7 mouse cellular contexts compared by ENCODE assay signal in genomic region chr12:79715506-79716345, GRCm38 (mm10).
A peak's percentile ranks its signal among the peaks of the same experiment; 100 is the strongest.
DNase-seq lines count a peak whose midpoint lies in the region; ATAC-seq and TF ChIP-seq lines count a peak whose summit lies in the region.

No protein-coding gene starts in this region.

- peak overlapping the region; percentile 24 for H3K4me2 ChIP-seq in hindbrain, embryonic 12.5 days (replicated peaks)

- no peaks in the 10 kb centered on the region for H3K27me3 ChIP-seq in thymus, adult 2 months (ENCODE audit: control insufficient read depth, insufficient read depth, low read length)
- no peaks in the 10 kb centered on the region for H3K27me3 ChIP-seq in hindbrain, embryonic 12.5 days

- no peak for DNase-seq in thymus, adult 2 months
- no peak for DNase-seq in thymus, adult 18-20 months
- DNase-seq in lung, postnatal 36 days, result peak; percentile 54
- no peak for DNase-seq in cerebellum, postnatal 25 days
- no peak for DNase-seq in spleen, adult 12 weeks (ENCODE audit: low spot score)

- peak overlapping the region; percentile 28; the same call in 1 of the 2 replicates for H3K9ac ChIP-seq in hindbrain, embryonic 12.5 days

- TF ChIP-seq POLR2A in thymus, adult 2 months (IDR thresholded peaks at IDR 0.05; ENCODE audit: control insufficient read depth, extremely low read depth, insufficient read depth, low read length, poor library complexity), result no peak

- no peaks in the 10 kb centered on the region for H3K36me3 ChIP-seq in thymus, adult 2 months (ENCODE audit: control insufficient read depth, insufficient read depth, low read length)
- no peaks in the 10 kb centered on the region for H3K36me3 ChIP-seq in hindbrain, embryonic 12.5 days

- TF ChIP-seq CTCF in thymus, adult 2 months (IDR thresholded peaks at IDR 0.05; ENCODE audit: borderline replicate concordance, control insufficient read depth, extremely low read depth, insufficient read depth, low read length, poor library complexity), result no peak

- 90% methylated on average over 12 of the region's 12 CpGs for WGBS in thymus, adult 2 months
- WGBS in hindbrain, embryonic 12.5 days, result 25% methylated on average over 12 of the region's 12 CpGs

- no peak for ATAC-seq in hindbrain, embryonic 12.5 days (ENCODE audit: low FRiP score)
- ATAC-seq in megakaryocyte progenitor cell, adult 5-6 weeks (replicated peaks; ENCODE audit: poor library complexity), result no peak

- no peaks in the 10 kb centered on the region for H3K4me1 ChIP-seq in thymus, adult 2 months (replicated peaks; ENCODE audit: control insufficient read depth, insufficient read depth, low read length)
- peaks cover 36% of the 10 kb centered on the region for H3K4me1 ChIP-seq in hindbrain, embryonic 12.5 days

- H3K27ac ChIP-seq in thymus, adult 2 months (ENCODE audit: control insufficient read depth, insufficient read depth, low read length), result peak overlapping the region; percentile 8; the same call in 1 of the 2 replicates
- H3K27ac ChIP-seq in hindbrain, embryonic 12.5 days, result peak overlapping the region; percentile 62

- no peaks in the 10 kb centered on the region for H3K9me3 ChIP-seq in hindbrain, embryonic 12.5 days (replicated peaks)

- H3K4me3 ChIP-seq in thymus, adult 2 months (ENCODE audit: control insufficient read depth, insufficient read depth, low read length), result no peak overlapping the region
- H3K4me3 ChIP-seq in hindbrain, embryonic 12.5 days, result no peak overlapping the region
